Mouse (Mus musculus): ENCODE data around the gene Clcf1. TPM values are rescaled to one million over a fixed set of nuclear protein-coding genes. Genes with fewer than 3 reads are reported as not detected.

Clcf1 gene
- polyA plus RNA-seq, 1 experiment from 2014 or later, result 0.81 TPM

GRCm38 (mm10) chr19:4213524-4213974 is 489 bp upstream of the Clcf1 start:
- Histone ChIP-seq H3K4me2 (ENCODE audit: low read depth) (no peak overlapping the region), H3K9me3 (ENCODE audit: control insufficient read depth, low read length) (no peaks in the 10 kb centered on the region), H3K9ac (ENCODE audit: low read length) (no peak overlapping the region), H3K4me1 (ENCODE audit: control insufficient read depth, insufficient read depth, low read length) (peaks cover 8% of the 10 kb centered on the region), H3K36me3 (ENCODE audit: control insufficient read depth, insufficient read depth, low read length) (no peaks in the 10 kb centered on the region), H3K27ac (ENCODE audit: low read depth, low read length) (no peak overlapping the region), H3K27me3 (ENCODE audit: control insufficient read depth, insufficient read depth, low read length) (peaks cover 52% of the 10 kb centered on the region), H3K4me3 (ENCODE audit: low read depth, low read length) (peak overlapping the region; percentile 59; the same call in 1 of the 2 replicates)
- DNase-seq (ENCODE audit: low spot score) (no peak), ATAC-seq (ENCODE audit: insufficient read depth, low FRiP score, low TSS enrichment) (no peak)
- 3% methylated on average over 9 of the region's 9 CpGs for WGBS

GRCm38 (mm10) chr19:4214771-4215450 is 873 bp downstream of the Clcf1 start:
- Histone ChIP-seq H3K27me3 (ENCODE audit: control insufficient read depth, insufficient read depth, low read length) (peaks cover 50% of the 10 kb centered on the region), H3K4me1 (ENCODE audit: control insufficient read depth, insufficient read depth, low read length) (peaks cover 8% of the 10 kb centered on the region)
- ATAC-seq (ENCODE audit: insufficient read depth, low FRiP score, low TSS enrichment), result 0 out of 2 replicates have a peak, but pooled peaks have one; percentile 20

GRCm38 (mm10) chr19:4215451-4215840 is 1.4 kb downstream of the Clcf1 start:
- no peak for ATAC-seq (ENCODE audit: insufficient read depth, low FRiP score, low TSS enrichment)
- H3K27me3 ChIP-seq (ENCODE audit: control insufficient read depth, insufficient read depth, low read length), result peaks cover 50% of the 10 kb centered on the region

More at GRCm38 (mm10) chr19:4214771-4215450, 873 bp downstream of the Clcf1 start:
- Histone ChIP-seq H3K4me3 (ENCODE audit: low read depth, low read length) (peak overlapping the region; percentile 59), H3K36me3 (ENCODE audit: control insufficient read depth, insufficient read depth, low read length) (no peaks in the 10 kb centered on the region), H3K4me2 (ENCODE audit: low read depth) (peak overlapping the region; percentile 97), H3K9me3 (ENCODE audit: control insufficient read depth, low read length) (no peaks in the 10 kb centered on the region), H3K27ac (ENCODE audit: low read depth, low read length) (no peak overlapping the region), H3K9ac (ENCODE audit: low read length) (peak overlapping the region; percentile 65)
- peak; percentile 35 for DNase-seq (ENCODE audit: low spot score)
- under 1% methylated on average over 35 of the region's 81 CpGs for whole genome bisulfite sequencing

GRCm38 (mm10) chr19:4216041-4216685 is 2.1 kb downstream of the Clcf1 start:
- peak; percentile 52 for DNase-seq (ENCODE audit: low spot score)
- H3K9ac ChIP-seq (ENCODE audit: low read length), result no peak overlapping the region
- H3K27ac ChIP-seq (ENCODE audit: low read depth, low read length), result no peak overlapping the region
- no peak overlapping the region for H3K4me3 ChIP-seq (ENCODE audit: low read depth, low read length)
- WGBS, result 15% methylated on average over 14 of the region's 14 CpGs
- no peak for ATAC-seq (ENCODE audit: insufficient read depth, low FRiP score, low TSS enrichment)
- peaks cover 50% of the 10 kb centered on the region for H3K27me3 ChIP-seq (ENCODE audit: control insufficient read depth, insufficient read depth, low read length)
- H3K4me2 ChIP-seq (ENCODE audit: low read depth), result no peak overlapping the region
- H3K4me1 ChIP-seq (ENCODE audit: control insufficient read depth, insufficient read depth, low read length), result peaks cover 8% of the 10 kb centered on the region
- H3K9me3 ChIP-seq (ENCODE audit: control insufficient read depth, low read length), result no peaks in the 10 kb centered on the region
- no peaks in the 10 kb centered on the region for H3K36me3 ChIP-seq (ENCODE audit: control insufficient read depth, insufficient read depth, low read length)

More at GRCm38 (mm10) chr19:4215451-4215840, 1.4 kb downstream of the Clcf1 start:
- no peaks in the 10 kb centered on the region for H3K9me3 ChIP-seq (ENCODE audit: control insufficient read depth, low read length)
- no peak overlapping the region for H3K27ac ChIP-seq (ENCODE audit: low read depth, low read length)
- DNase-seq (ENCODE audit: low spot score), result peak; percentile 42
- H3K36me3 ChIP-seq (ENCODE audit: control insufficient read depth, insufficient read depth, low read length), result no peaks in the 10 kb centered on the region
- 4% methylated on average over 16 of the region's 21 CpGs for WGBS
- peak overlapping the region; percentile 97 for H3K4me2 ChIP-seq (ENCODE audit: low read depth)
- H3K4me1 ChIP-seq (ENCODE audit: control insufficient read depth, insufficient read depth, low read length), result peaks cover 8% of the 10 kb centered on the region
- peak overlapping the region; percentile 65 for H3K9ac ChIP-seq (ENCODE audit: low read length)
- peak overlapping the region; percentile 59 for H3K4me3 ChIP-seq (ENCODE audit: low read depth, low read length)

- Histone ChIP-seq H3K27me3 (ENCODE audit: control insufficient read depth, insufficient read depth, low read length) (peaks cover 46% of the 10 kb centered on the region), H3K36me3 (ENCODE audit: control insufficient read depth, insufficient read depth, low read length) (no peaks in the 10 kb centered on the region), H3K9me3 (ENCODE audit: control insufficient read depth, low read length) (no peaks in the 10 kb centered on the region), H3K4me3 (ENCODE audit: low read depth, low read length) (no peak overlapping the region), H3K27ac (ENCODE audit: low read depth, low read length) (no peak overlapping the region), H3K9ac (ENCODE audit: low read length) (no peak overlapping the region), H3K4me2 (ENCODE audit: low read depth) (no peak overlapping the region), H3K4me1 (ENCODE audit: control insufficient read depth, insufficient read depth, low read length) (peaks cover 8% of the 10 kb centered on the region)
- WGBS, result 9% methylated on average over 5 of the region's 5 CpGs
- ATAC-seq (ENCODE audit: insufficient read depth, low FRiP score, low TSS enrichment) (no peak), DNase-seq (ENCODE audit: low spot score) (no peak)
Measured at GRCm38 (mm10) chr19:4217140-4217539, 3.1 kb downstream of the Clcf1 start.

- H3K36me3 ChIP-seq (ENCODE audit: control insufficient read depth, insufficient read depth, low read length), result no peaks in the 10 kb centered on the region
- WGBS, result 69% methylated on average over 3 of the region's 3 CpGs
- H3K4me1 ChIP-seq (ENCODE audit: control insufficient read depth, insufficient read depth, low read length), result peaks cover 8% of the 10 kb centered on the region
- no peak overlapping the region for H3K27ac ChIP-seq (ENCODE audit: low read depth, low read length)
- no peaks in the 10 kb centered on the region for H3K9me3 ChIP-seq (ENCODE audit: control insufficient read depth, low read length)
- no peak overlapping the region for H3K9ac ChIP-seq (ENCODE audit: low read length)
- ATAC-seq (ENCODE audit: insufficient read depth, low FRiP score, low TSS enrichment), result no peak
- peaks cover 41% of the 10 kb centered on the region for H3K27me3 ChIP-seq (ENCODE audit: control insufficient read depth, insufficient read depth, low read length)
- H3K4me3 ChIP-seq (ENCODE audit: low read depth, low read length), result no peak overlapping the region
- no peak overlapping the region for H3K4me2 ChIP-seq (ENCODE audit: low read depth)
- DNase-seq (ENCODE audit: low spot score), result no peak
Measured at GRCm38 (mm10) chr19:4217855-4218254, 3.8 kb downstream of the Clcf1 start.

- Histone ChIP-seq H3K9me3 (ENCODE audit: control insufficient read depth, low read length) (no peaks in the 10 kb centered on the region), H3K4me2 (ENCODE audit: low read depth) (no peak overlapping the region), H3K27me3 (ENCODE audit: control insufficient read depth, insufficient read depth, low read length) (peaks cover 37% of the 10 kb centered on the region), H3K4me1 (ENCODE audit: control insufficient read depth, insufficient read depth, low read length) (peaks cover 8% of the 10 kb centered on the region), H3K4me3 (ENCODE audit: low read depth, low read length) (no peak overlapping the region), H3K36me3 (ENCODE audit: control insufficient read depth, insufficient read depth, low read length) (no peaks in the 10 kb centered on the region), H3K9ac (ENCODE audit: low read length) (no peak overlapping the region), H3K27ac (ENCODE audit: low read depth, low read length) (no peak overlapping the region)
- 88% methylated on average over 11 of the region's 11 CpGs for WGBS
- ATAC-seq (ENCODE audit: insufficient read depth, low FRiP score, low TSS enrichment) (no peak), DNase-seq (ENCODE audit: low spot score) (no peak)
Measured at GRCm38 (mm10) chr19:4218293-4218692, 4.3 kb downstream of the Clcf1 start.

- WGBS, result 79% methylated on average over 1 of the region's 1 CpGs
- no peak for ATAC-seq (ENCODE audit: insufficient read depth, low FRiP score, low TSS enrichment)
- H3K4me2 ChIP-seq (ENCODE audit: low read depth), result no peak overlapping the region
- H3K27me3 ChIP-seq (ENCODE audit: control insufficient read depth, insufficient read depth, low read length), result peaks cover 32% of the 10 kb centered on the region
- no peaks in the 10 kb centered on the region for H3K36me3 ChIP-seq (ENCODE audit: control insufficient read depth, insufficient read depth, low read length)
- H3K9me3 ChIP-seq (ENCODE audit: control insufficient read depth, low read length), result no peaks in the 10 kb centered on the region
- H3K4me1 ChIP-seq (ENCODE audit: control insufficient read depth, insufficient read depth, low read length), result peaks cover 8% of the 10 kb centered on the region
- H3K27ac ChIP-seq (ENCODE audit: low read depth, low read length), result no peak overlapping the region
- DNase-seq (ENCODE audit: low spot score), result no peak
- H3K9ac ChIP-seq (ENCODE audit: low read length), result no peak overlapping the region
- no peak overlapping the region for H3K4me3 ChIP-seq (ENCODE audit: low read depth, low read length)
Measured at GRCm38 (mm10) chr19:4218784-4219183, 4.7 kb downstream of the Clcf1 start.

- Histone ChIP-seq H3K4me3 (ENCODE audit: low read depth, low read length) (no peak overlapping the region), H3K27ac (ENCODE audit: low read depth, low read length) (no peak overlapping the region), H3K4me2 (ENCODE audit: low read depth) (no peak overlapping the region), H3K9ac (ENCODE audit: low read length) (no peak overlapping the region), H3K36me3 (ENCODE audit: control insufficient read depth, insufficient read depth, low read length) (no peaks in the 10 kb centered on the region), H3K9me3 (ENCODE audit: control insufficient read depth, low read length) (no peaks in the 10 kb centered on the region), H3K4me1 (ENCODE audit: control insufficient read depth, insufficient read depth, low read length) (peaks cover 3% of the 10 kb centered on the region; the same call in 1 of the 2 replicates), H3K27me3 (ENCODE audit: control insufficient read depth, insufficient read depth, low read length) (peaks cover 21% of the 10 kb centered on the region)
- DNase-seq (ENCODE audit: low spot score), result no peak
- 87% methylated on average over 6 of the region's 6 CpGs for WGBS
- no peak for ATAC-seq (ENCODE audit: insufficient read depth, low FRiP score, low TSS enrichment)
Measured at GRCm38 (mm10) chr19:4219943-4220342, 5.9 kb downstream of the Clcf1 start.
